Mouse (Mus musculus): Measurements from ENCODE around the gene Pusl1. TPM values are rescaled to one million over a fixed set of nuclear protein-coding genes. Genes with fewer than 3 reads are reported as not detected.

The Pusl1 gene
- total RNA-seq (2021) = 10 to 100 TPM; 10.4 to 12.8 TPM
- long read RNA-seq, experiment 1, partial matches to known transcripts = 2 of 10 reads
- long read RNA-seq, experiment 1, other reads (novel, unspliced or antisense) = 4 of 10 reads
- long read RNA-seq, experiment 2, partial matches to known transcripts = 1 of 7 reads
- long read RNA-seq, experiment 2, other reads (novel, unspliced or antisense) = 2 of 7 reads

- peak; percentile 96 to 98 for DNase-seq
Observed at GRCm38 (mm10) chr4:155891551-155892001, at the start of gene Pusl1, which contains the start of gene Acap3. Gene Pusl1 (minus strand): TSS chr4:155891781. Gene Acap3 (plus strand): TSS chr4:155891822.

GRCm38 (mm10) chr4:155932031-155932430 lies 40.5 kb upstream of the Pusl1 start:
- DNase-seq = no peak

- DNase-seq = peak in 1 of 2 experiments; percentile 1
Observed at GRCm38 (mm10) chr4:155908751-155909150, 17.2 kb upstream of the Pusl1 start.

GRCm38 (mm10) chr4:155908281-155908680 lies 16.7 kb upstream of the Pusl1 start:
- peak; percentile 1 for DNase-seq

- DNase-seq = peak in 1 of 2 experiments; percentile 1
Observed at GRCm38 (mm10) chr4:155907003-155907402, 15.4 kb upstream of the Pusl1 start.

- DNase-seq = peak in 1 of 2 experiments; percentile 1
Observed at GRCm38 (mm10) chr4:155906125-155906524, 14.5 kb upstream of the Pusl1 start.

GRCm38 (mm10) chr4:155905634-155906033 lies 14.1 kb upstream of the Pusl1 start:
- DNase-seq = no peak

GRCm38 (mm10) chr4:155904318-155905102 lies 12.9 kb upstream of the Pusl1 start:
- DNase-seq = peak in 1 of 2 experiments; percentile 5

GRCm38 (mm10) chr4:155903246-155903645 lies 11.7 kb upstream of the Pusl1 start:
- DNase-seq = peak in 1 of 2 experiments; percentile 1

GRCm38 (mm10) chr4:155901205-155901604 lies 9.6 kb upstream of the Pusl1 start:
- DNase-seq = peak; percentile 52 to 59

- peak in 1 of 2 experiments; percentile 5 for DNase-seq
Observed at GRCm38 (mm10) chr4:155899355-155899754, 7.8 kb upstream of the Pusl1 start.

- no peak for DNase-seq
Observed at GRCm38 (mm10) chr4:155898318-155898717, 6.7 kb upstream of the Pusl1 start.

GRCm38 (mm10) chr4:155896461-155896860 lies 4.9 kb upstream of the Pusl1 start:
- no peak for DNase-seq

- DNase-seq = no peak
Observed at GRCm38 (mm10) chr4:155895826-155896225, 4.2 kb upstream of the Pusl1 start.

- peak; percentile 72 to 81 for DNase-seq
Observed at GRCm38 (mm10) chr4:155895216-155895615, 3.6 kb upstream of the Pusl1 start.

GRCm38 (mm10) chr4:155894311-155894881 lies 2.8 kb upstream of the Pusl1 start:
- peak; percentile 88 to 92 for DNase-seq

GRCm38 (mm10) chr4:155893212-155893690 lies 1.7 kb upstream of the Pusl1 start:
- no peak for DNase-seq

- DNase-seq = peak in 1 of 2 experiments; percentile 52
Observed at GRCm38 (mm10) chr4:155892438-155893211, 1.0 kb upstream of the Pusl1 start.

GRCm38 (mm10) chr4:155892017-155892416 lies 436 bp upstream of the Pusl1 start:
- peak; percentile 88 to 89 for DNase-seq

- DNase-seq = no peak
Observed at GRCm38 (mm10) chr4:155891011-155891471, 540 bp downstream of the Pusl1 start.

GRCm38 (mm10) chr4:155889316-155889715 lies 2.3 kb downstream of the Pusl1 start:
- DNase-seq = no peak

GRCm38 (mm10) chr4:155888181-155888580 lies 3.4 kb downstream of the Pusl1 start:
- DNase-seq = no peak
